Mouse (Mus musculus) liver, embryonic 14.5 days (tissue): ENCODE measurements at regions not wholly inside any gene's neighbourhood (a gene's known extent, or its start where the extent isn't known, plus 50 kb on each side); places are given as distances from the start of the nearest gene placed in this dataset.

Experiments used
- CTCF ChIP-seq: IDR thresholded peaks from 2 replicates; pipeline ENCODE4 v1.5.1; 2016; ENCODE audit warnings: antibody characterized with exemption, low read depth, control low read depth
- EP300 ChIP-seq: IDR thresholded peaks from 2 replicates; pipeline ENCODE4 v1.6.1; 2016; ENCODE audit warnings: antibody characterized with exemption, low read depth

- no peak for TF ChIP-seq CTCF
- TF ChIP-seq EP300 = no peak
These were observed 362.7 kb upstream of the Sgcd start for GRCm38 (mm10) chr11:48351349-48352023.
